Mouse (Mus musculus): ENCODE measurements around the gene Fgfr1op2. TPM values are rescaled to one million over a fixed set of nuclear protein-coding genes. Genes with fewer than 3 reads are reported as not detected.
A peak's percentile ranks its signal among the peaks of the same experiment; 100 is the strongest.

Fgfr1op2 gene
- polyA plus RNA-seq, 1 experiment from 2014 or later, result 102 TPM

DNA sequence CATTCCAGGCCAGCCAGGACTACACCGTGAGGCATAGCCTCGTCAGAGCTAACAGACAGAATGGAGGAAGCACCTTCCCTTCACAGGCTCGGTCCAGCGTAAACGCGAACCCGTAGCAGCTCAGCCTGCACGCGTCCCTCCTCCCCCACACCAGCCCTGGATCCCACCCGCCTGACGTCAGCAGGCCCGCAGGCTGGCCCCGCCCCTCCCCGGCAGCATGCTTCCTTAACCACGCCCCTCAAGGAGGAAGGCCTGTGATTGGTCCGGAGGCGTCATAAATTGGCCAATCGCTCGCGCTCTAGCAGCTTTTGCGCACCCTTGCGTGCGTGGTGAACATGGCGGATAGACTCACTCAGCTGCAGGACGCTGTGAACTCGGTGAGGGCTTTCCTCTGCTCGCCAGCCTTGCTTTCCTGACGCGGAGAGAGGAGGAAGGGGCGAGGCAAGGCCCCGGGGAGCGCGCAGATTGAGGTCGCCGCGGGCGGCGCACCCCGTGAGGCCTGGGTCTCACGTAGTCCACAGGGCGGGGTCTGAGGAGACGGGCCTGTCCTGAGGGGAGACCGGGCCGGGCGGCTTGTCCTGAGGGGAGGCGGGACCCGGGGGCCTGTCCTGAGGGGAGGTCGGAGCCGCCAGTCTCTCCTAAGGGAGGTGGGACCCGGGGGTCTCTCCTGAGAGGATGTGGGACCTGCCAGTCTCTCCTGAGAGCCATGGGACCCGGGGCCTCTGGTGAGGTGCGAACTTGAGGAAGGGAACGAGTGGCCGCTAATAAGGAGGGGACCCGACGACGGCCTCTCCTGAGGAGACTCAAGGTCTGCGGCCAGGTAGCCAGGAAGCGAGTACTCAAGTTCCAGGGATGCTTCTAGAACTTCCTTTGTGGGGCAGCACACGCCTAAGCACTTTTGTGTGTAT is 65.5 kb downstream of the Fgfr1op2 start, which contains the start of the genes Med21 and Tm7sf3:
Gene Med21, plus strand, starts transcription at position 272 of the 908 bp plus-strand sequence.
Gene Tm7sf3, minus strand, starts transcription at position 549 of the 908 bp plus-strand sequence.
- Histone ChIP-seq H3K4me3 (ENCODE audit: low read length) (peak within 1 kb of the TSS; percentile 86), H3K4me1 (replicated peaks; ENCODE audit: control insufficient read depth, insufficient read depth, low read length) (peaks cover 5% of the 10 kb centered on the region; the same call in 1 of the 2 replicates), H3K9me3 (ENCODE audit: control insufficient read depth, low read length) (no peaks in the 10 kb centered on the region), H3K4me2 (ENCODE audit: low read depth, low read length) (peak within 1 kb of the TSS; percentile 79), H3K36me3 (ENCODE audit: control insufficient read depth, insufficient read depth, low read length) (no peaks in the 10 kb centered on the region), H3K9ac (ENCODE audit: low read length) (peak within 1 kb of the TSS; percentile 93), H3K27ac (ENCODE audit: low read length) (peak within 1 kb of the TSS; percentile 95), H3K27me3 (ENCODE audit: control insufficient read depth, insufficient read depth, low read depth, low read length) (no peaks in the 10 kb centered on the region)
- peak; percentile 98 for ATAC-seq (ENCODE audit: low read depth)
- WGBS, result under 1% methylated on average over 60 of the region's 60 CpGs

DNA sequence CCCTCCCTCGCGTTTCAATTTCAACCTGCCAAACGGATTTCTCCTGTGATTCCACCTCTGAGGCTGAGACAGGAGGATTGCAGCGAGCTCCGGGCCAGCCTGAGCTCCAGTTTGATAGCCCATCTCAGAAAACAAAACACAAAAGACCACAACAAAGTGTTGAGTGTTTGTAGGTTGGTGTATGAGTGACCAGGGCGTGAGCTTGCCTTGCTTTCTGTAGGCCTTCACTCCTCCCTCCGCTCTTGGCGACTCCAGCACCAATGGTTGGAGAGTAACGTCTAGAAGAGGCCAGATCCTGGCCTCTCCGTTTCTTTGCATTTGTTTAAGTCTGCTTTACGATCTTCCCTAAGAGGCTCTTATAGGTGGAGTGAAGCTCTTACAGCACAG is 66.2 kb downstream of the Fgfr1op2 start:
- Histone ChIP-seq H3K4me3 (ENCODE audit: low read length) (peak overlapping the region; percentile 86), H3K4me2 (ENCODE audit: low read depth, low read length) (peak overlapping the region; percentile 79), H3K27me3 (ENCODE audit: control insufficient read depth, insufficient read depth, low read depth, low read length) (no peaks in the 10 kb centered on the region), H3K9me3 (ENCODE audit: control insufficient read depth, low read length) (no peaks in the 10 kb centered on the region), H3K36me3 (ENCODE audit: control insufficient read depth, insufficient read depth, low read length) (no peaks in the 10 kb centered on the region), H3K4me1 (replicated peaks; ENCODE audit: control insufficient read depth, insufficient read depth, low read length) (peaks cover 5% of the 10 kb centered on the region; the same call in 1 of the 2 replicates), H3K9ac (ENCODE audit: low read length) (peak overlapping the region; percentile 93), H3K27ac (ENCODE audit: low read length) (peak overlapping the region; percentile 95)
- ATAC-seq (ENCODE audit: low read depth), result peak; percentile 29; the same call in 1 of the 2 replicates
- WGBS, result 23% methylated on average over 11 of the region's 11 CpGs

Other genes with a start within 250 kb of the Fgfr1op2 start
- gene Itpr2, start 75.0 kb upstream of the Fgfr1op2 start, polyA plus RNA-seq (2015; fragmentation: Nextera tagmentation; extraction: Ambion mirVana), result 14.4 and 16.2 TPM in 2 replicates
- 69.9 and 71.2 TPM in 2 replicates for gene Ints13, start 632 bp downstream of the Fgfr1op2 start, polyA plus RNA-seq (2015; fragmentation: Nextera tagmentation; extraction: Ambion mirVana)
- gene Med21, start 65.3 kb downstream of the Fgfr1op2 start, polyA plus RNA-seq (2015; fragmentation: Nextera tagmentation; extraction: Ambion mirVana), result 146 and 159 TPM in 2 replicates
- 27.0 and 29.9 TPM in 2 replicates for gene Tm7sf3, start 65.6 kb downstream of the Fgfr1op2 start, polyA plus RNA-seq (2015; fragmentation: Nextera tagmentation; extraction: Ambion mirVana)
- gene Stk38l, start 147.8 kb downstream of the Fgfr1op2 start, polyA plus RNA-seq (2015; fragmentation: Nextera tagmentation; extraction: Ambion mirVana), result 13.5 and 15.6 TPM in 2 replicates
- gene Arntl2, start 218.9 kb downstream of the Fgfr1op2 start, polyA plus RNA-seq (2015; fragmentation: Nextera tagmentation; extraction: Ambion mirVana), result 3.9 and 4.4 TPM in 2 replicates

Data from lung, embryonic 16.5 days (tissue).